9 mouse cellular contexts compared by ENCODE assay signal in genomic region chr5:124872033-124872432, GRCm38 (mm10). TPM values are rescaled to one million over a fixed set of nuclear protein-coding genes. Genes with fewer than 3 reads are reported as not detected.
DNase-seq lines count a peak whose midpoint lies in the region; ATAC-seq and TF ChIP-seq lines count a peak whose summit lies in the region.
"Had no signal": no experiment of that assay in that cellular context is flagged by ENCODE, and none has a peak within 500 bp of the region (broad histone marks: within the 10 kb centered on the region; RNA-seq: fewer than 3 reads in every experiment).

No protein-coding gene starts in this region.

- peak; percentile 56 for DNase-seq in lung, embryonic 14.5 days
- DNase-seq in lung, postnatal 4 days = no peak
- peak; percentile 65 for DNase-seq in adrenal gland, adult 8-10 months
- no peak for DNase-seq in midbrain, postnatal 0 days (ENCODE audit: low spot score)
- DNase-seq: right cerebral cortex, postnatal 14 days had no signal

- H3K9ac ChIP-seq in lung, embryonic 14.5 days = no peak overlapping the region; the same call in 1 of the 2 replicates
- peak overlapping the region; percentile 19; the same call in 1 of the 2 replicates for H3K9ac ChIP-seq in heart, embryonic 13.5 days
- no peak overlapping the region for H3K9ac ChIP-seq in stomach, embryonic 15.5 days
- H3K9ac ChIP-seq in midbrain, postnatal 0 days (replicated peaks; ENCODE audit: low read length, poor library complexity, severe bottlenecking) = no peak overlapping the region
- H3K9ac ChIP-seq: hindbrain, embryonic 13.5 days had no signal

- no peak for ATAC-seq in lung, embryonic 14.5 days (ENCODE audit: insufficient read depth)
- no peak for ATAC-seq in heart, embryonic 13.5 days (ENCODE audit: extremely low read depth, insufficient number of reproducible peaks, low FRiP score, low TSS enrichment)
- ATAC-seq in stomach, embryonic 15.5 days (ENCODE audit: insufficient read depth, low FRiP score, low read depth) = no peak
- no peak for ATAC-seq in midbrain, postnatal 0 days (ENCODE audit: low FRiP score)
- ATAC-seq in megakaryocyte-erythroid progenitor cell, adult 5-6 weeks (replicated peaks; ENCODE audit: low FRiP score, low TSS enrichment, poor library complexity, severe bottlenecking) = no peak

- peaks cover 20% of the 10 kb centered on the region for H3K4me1 ChIP-seq in lung, embryonic 14.5 days (ENCODE audit: insufficient read depth)
- peaks cover 77% of the 10 kb centered on the region for H3K4me1 ChIP-seq in heart, embryonic 13.5 days
- H3K4me1 ChIP-seq in stomach, embryonic 15.5 days = peaks cover 31% of the 10 kb centered on the region
- H3K4me1 ChIP-seq in midbrain, postnatal 0 days (ENCODE audit: insufficient read depth, low read length) = no peaks in the 10 kb centered on the region; the same call in 1 of the 2 replicates

- no peak overlapping the region for H3K4me2 ChIP-seq in lung, embryonic 14.5 days
- H3K4me2 ChIP-seq in heart, embryonic 13.5 days = no peak overlapping the region
- 0 out of 2 replicates have a peak overlapping the region, but pooled peaks have one; percentile 0 for H3K4me2 ChIP-seq in stomach, embryonic 15.5 days
- H3K4me2 ChIP-seq in midbrain, postnatal 0 days (ENCODE audit: low read depth, low read length, poor library complexity, severe bottlenecking) = no peak overlapping the region
- H3K4me2 ChIP-seq: hindbrain, embryonic 13.5 days had no signal

- TF ChIP-seq CTCF in lung, embryonic 14.5 days (IDR thresholded peaks at IDR 0.05; ENCODE audit: low read depth) = no peak
- TF ChIP-seq CTCF in midbrain, postnatal 0 days (IDR thresholded peaks at IDR 0.05) = no peak

- no peaks in the 10 kb centered on the region for H3K27me3 ChIP-seq in lung, embryonic 14.5 days (ENCODE audit: insufficient read depth, low read length)
- H3K27me3 ChIP-seq in heart, embryonic 13.5 days (replicated peaks) = no peaks in the 10 kb centered on the region
- no peaks in the 10 kb centered on the region for H3K27me3 ChIP-seq in stomach, embryonic 15.5 days (replicated peaks)
- no peaks in the 10 kb centered on the region for H3K27me3 ChIP-seq in midbrain, postnatal 0 days (ENCODE audit: insufficient read depth, low read length)
- H3K27me3 ChIP-seq: hindbrain, embryonic 13.5 days had no signal

- peaks cover 44% of the 10 kb centered on the region for H3K36me3 ChIP-seq in lung, embryonic 14.5 days (ENCODE audit: insufficient read depth)
- H3K36me3 ChIP-seq in heart, embryonic 13.5 days = peaks cover 29% of the 10 kb centered on the region
- 0 out of 2 replicates have a peak, but pooled peaks cover 3% of the 10 kb centered on the region for H3K36me3 ChIP-seq in stomach, embryonic 15.5 days
- peaks cover 4% of the 10 kb centered on the region for H3K36me3 ChIP-seq in midbrain, postnatal 0 days (ENCODE audit: insufficient read depth, low read length)

- no peak overlapping the region; the same call in 1 of the 2 replicates for H3K27ac ChIP-seq in lung, embryonic 14.5 days (ENCODE audit: low read depth)
- H3K27ac ChIP-seq in heart, embryonic 13.5 days (replicated peaks) = peak overlapping the region; percentile 58
- H3K27ac ChIP-seq in stomach, embryonic 15.5 days = peak overlapping the region; percentile 36; the same call in 1 of the 2 replicates
- H3K27ac ChIP-seq in midbrain, postnatal 0 days (ENCODE audit: low read depth, low read length) = no peak overlapping the region
- H3K27ac ChIP-seq: hindbrain, embryonic 13.5 days had no signal

- WGBS in lung, embryonic 14.5 days = 37% methylated on average over 2 of the region's 2 CpGs
- 31% methylated on average over 2 of the region's 2 CpGs for WGBS in heart, embryonic 13.5 days
- 37% methylated on average over 2 of the region's 2 CpGs for WGBS in stomach, embryonic 15.5 days
- WGBS in midbrain, postnatal 0 days = 68% methylated on average over 2 of the region's 2 CpGs

- H3K4me3 ChIP-seq in lung, embryonic 14.5 days (ENCODE audit: low read depth, low read length) = no peak overlapping the region
- no peak overlapping the region for H3K4me3 ChIP-seq in heart, embryonic 13.5 days
- no peak overlapping the region for H3K4me3 ChIP-seq in stomach, embryonic 15.5 days (replicated peaks)
- H3K4me3 ChIP-seq in midbrain, postnatal 0 days (ENCODE audit: low read depth, low read length) = no peak overlapping the region
- H3K4me3 ChIP-seq: hindbrain, embryonic 13.5 days had no signal

- no peaks in the 10 kb centered on the region for H3K9me3 ChIP-seq in lung, embryonic 14.5 days (ENCODE audit: low read depth, low read length)
- no peaks in the 10 kb centered on the region for H3K9me3 ChIP-seq in heart, embryonic 13.5 days
- no peaks in the 10 kb centered on the region for H3K9me3 ChIP-seq in stomach, embryonic 15.5 days
- H3K9me3 ChIP-seq in midbrain, postnatal 0 days (ENCODE audit: low read length) = no peaks in the 10 kb centered on the region
- H3K9me3 ChIP-seq: hindbrain, embryonic 13.5 days had no signal

RNA-seq across cellular contexts. Expression of gene Zfp664, which starts 9.5 kb away (rescaled TPM):
- polyA plus RNA-seq in lung, embryonic 14.5 days (2014; fragmentation: Nextera tagmentation; extraction: Ambion mirVana) = 90.7 and 98.9 TPM in 2 replicates
- total RNA-seq in adrenal gland, adult 8-10 months (2022) = 10 to 100 TPM; 48.3 to 63.9 (median 55.9) TPM
- 59.2 and 59.8 TPM in 2 replicates for polyA plus RNA-seq in heart, embryonic 13.5 days (2015; fragmentation: Nextera tagmentation; extraction: Ambion mirVana)
- polyA plus RNA-seq in stomach, embryonic 15.5 days (2015; fragmentation: Nextera tagmentation; extraction: Ambion mirVana) = 79.9 and 94.3 TPM in 2 replicates
- 29.2 and 44.4 TPM in 2 replicates for total RNA-seq in midbrain, postnatal 0 days (2014; rRNA removed)
- 50.0 and 50.2 TPM in 2 replicates for polyA plus RNA-seq in midbrain, postnatal 0 days (2015; fragmentation: Nextera tagmentation; extraction: Ambion mirVana)
- total RNA-seq in megakaryocyte-erythroid progenitor cell, adult 5-6 weeks (2014; fragmentation: Nextera tagmentation) = 20.3 and 20.6 TPM in 2 replicates
- total RNA-seq in megakaryocyte-erythroid progenitor cell, adult 5-6 weeks (2017) = 14.1 and 18.9 TPM in 2 replicates

RNA-seq across cellular contexts. Expression of gene Ccdc92, which starts 9.8 kb away (rescaled TPM):
- polyA plus RNA-seq in lung, embryonic 14.5 days (2014; fragmentation: Nextera tagmentation; extraction: Ambion mirVana) = 7.5 and 8.8 TPM in 2 replicates
- total RNA-seq in adrenal gland, adult 8-10 months (2022) = 10 to 100 TPM in 3 of 4 experiments, 1 to 10 TPM in 1; 9.3 to 14.1 (median 11.8) TPM
- polyA plus RNA-seq in heart, embryonic 13.5 days (2015; fragmentation: Nextera tagmentation; extraction: Ambion mirVana) = 3.7 and 4.4 TPM in 2 replicates
- 7.4 and 7.5 TPM in 2 replicates for polyA plus RNA-seq in stomach, embryonic 15.5 days (2015; fragmentation: Nextera tagmentation; extraction: Ambion mirVana)
- 37.1 and 39.9 TPM in 2 replicates for total RNA-seq in midbrain, postnatal 0 days (2014; rRNA removed)
- polyA plus RNA-seq in midbrain, postnatal 0 days (2015; fragmentation: Nextera tagmentation; extraction: Ambion mirVana) = 50.4 and 57.8 TPM in 2 replicates
- 0.07 and 0.47 TPM in 2 replicates for total RNA-seq in megakaryocyte-erythroid progenitor cell, adult 5-6 weeks (2014; fragmentation: Nextera tagmentation)
- 0.05 and 0.50 TPM in 2 replicates for total RNA-seq in megakaryocyte-erythroid progenitor cell, adult 5-6 weeks (2017)

Comparison
In these comparisons a context has a peak if more than half of its experiments do, and no peak if none do; other contexts are left out.
1. DNase-seq: peak in lung, embryonic 14.5 days (single experiment) and adrenal gland, adult 8-10 months (single experiment); none in lung, postnatal 4 days (0 of 2) and midbrain, postnatal 0 days (single experiment).
2. H3K27ac ChIP-seq: peak in heart, embryonic 13.5 days (single experiment) and stomach, embryonic 15.5 days (single experiment); none in lung, embryonic 14.5 days (single experiment) and midbrain, postnatal 0 days (single experiment).